Mouse (Mus musculus): ENCODE measurements at regions not wholly inside any gene's neighbourhood (a gene's known extent, or its start where the extent isn't known, plus 50 kb on each side); places are given as distances from the start of the nearest gene placed in this dataset.

- no peak for DNase-seq (ENCODE audit: low spot score)
Measured at GRCm38 (mm10) chr2:148290326-148290725, 104.8 kb upstream of the Sstr4 start.

GRCm38 (mm10) chr2:148292442-148292841 is 102.7 kb upstream of the Sstr4 start:
- no peak for DNase-seq (ENCODE audit: low spot score)

- no peak for DNase-seq (ENCODE audit: low spot score)
Measured at GRCm38 (mm10) chr2:148292895-148293294, 102.2 kb upstream of the Sstr4 start.

DNA sequence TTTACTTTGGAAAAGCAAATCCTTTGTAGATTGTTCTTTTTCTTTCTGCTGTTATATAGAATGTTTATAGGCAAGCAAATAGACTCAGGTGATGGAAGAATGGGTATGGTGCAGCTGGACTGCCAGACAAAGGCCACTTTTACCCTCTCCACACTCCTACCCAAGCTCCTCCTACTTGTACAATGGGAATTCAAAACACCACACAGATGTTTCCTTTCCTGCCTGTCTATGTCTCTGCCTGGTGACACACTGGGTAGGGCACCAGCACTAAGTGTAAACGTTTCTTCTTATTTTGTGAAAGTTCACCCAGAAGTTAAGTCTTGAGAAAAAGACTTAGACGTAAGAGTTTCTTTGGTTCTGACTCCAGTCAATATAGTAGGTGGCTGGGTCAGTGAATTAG is 94.3 kb upstream of the Sstr4 start:
- DNase-seq (ENCODE audit: low spot score), result no peak

GRCm38 (mm10) chr2:148312255-148312654 is 82.9 kb upstream of the Sstr4 start:
- DNase-seq (ENCODE audit: low spot score), result no peak

DNA sequence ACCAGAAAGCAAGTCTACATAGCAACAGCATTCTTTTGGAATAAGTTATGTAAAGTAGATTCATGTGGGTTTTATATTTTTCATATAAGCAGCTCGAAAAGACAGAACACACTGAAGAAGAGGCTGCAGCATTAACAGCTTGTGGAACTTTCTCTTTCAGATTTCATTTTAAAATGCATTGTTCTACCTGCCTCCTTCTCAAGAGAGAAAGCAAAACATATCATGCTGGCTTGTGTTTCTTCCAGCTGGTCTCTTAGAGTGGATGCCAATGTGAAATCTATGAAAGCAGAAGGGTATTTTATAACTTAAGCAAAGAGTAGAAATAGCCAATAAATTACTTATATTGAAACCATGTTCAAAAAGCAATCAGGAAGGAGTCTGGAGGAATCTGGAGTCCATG is 74.2 kb upstream of the Sstr4 start:
- DNase-seq (ENCODE audit: low spot score), result no peak

- DNase-seq (ENCODE audit: low spot score), result no peak
Measured at GRCm38 (mm10) chr2:148325362-148325761, 69.8 kb upstream of the Sstr4 start.

GRCm38 (mm10) chr2:148325854-148326387 is 69.2 kb upstream of the Sstr4 start:
- DNase-seq (ENCODE audit: low spot score), result no peak

GRCm38 (mm10) chr2:148326414-148326813 is 68.7 kb upstream of the Sstr4 start:
- DNase-seq (ENCODE audit: low spot score), result no peak

DNA sequence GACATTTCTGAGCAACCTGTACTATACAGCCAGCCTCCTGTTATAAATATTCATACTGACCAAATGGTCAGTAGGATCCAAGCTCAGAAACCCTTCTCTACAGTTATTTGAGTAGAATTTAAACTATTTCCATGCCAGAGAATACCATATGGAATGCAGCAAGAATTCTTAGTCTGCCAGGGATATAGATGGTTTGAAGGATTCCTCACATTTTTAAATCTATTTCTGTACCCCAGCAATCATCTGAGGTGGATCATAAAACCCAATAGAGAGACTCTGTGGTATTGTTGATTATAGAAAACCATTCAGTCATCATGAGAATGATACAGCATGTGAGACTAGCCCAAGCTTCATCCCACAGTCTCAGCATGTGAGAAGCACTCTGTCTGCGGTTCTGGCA is 67.6 kb upstream of the Sstr4 start:
- DNase-seq (ENCODE audit: low spot score), result no peak

DNA sequence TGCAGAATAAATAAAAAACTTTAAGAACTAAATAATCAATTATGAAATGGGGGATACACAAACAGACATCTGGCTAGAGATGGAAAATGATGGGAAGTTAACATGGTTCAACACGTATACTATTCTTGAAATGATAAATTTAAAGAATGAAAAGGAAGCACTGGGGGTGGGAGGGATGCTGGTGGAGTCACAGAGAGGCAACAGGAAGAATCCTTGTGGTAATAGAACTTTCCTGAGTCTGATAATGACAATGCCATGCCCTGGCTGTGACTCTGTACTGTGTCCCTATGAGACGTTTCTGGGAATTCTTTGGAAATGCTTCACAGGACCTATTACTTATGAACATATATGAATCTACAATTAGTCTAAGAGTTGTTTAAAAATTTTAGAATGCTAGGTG is 64.8 kb upstream of the Sstr4 start:
- DNase-seq (ENCODE audit: low spot score), result no peak

GRCm38 (mm10) chr2:148334555-148334954 is 60.6 kb upstream of the Sstr4 start:
- DNase-seq (ENCODE audit: low spot score), result no peak

- no peak for DNase-seq (ENCODE audit: low spot score)
Measured at GRCm38 (mm10) chr2:148336626-148337025, 58.5 kb upstream of the Sstr4 start.

DNA sequence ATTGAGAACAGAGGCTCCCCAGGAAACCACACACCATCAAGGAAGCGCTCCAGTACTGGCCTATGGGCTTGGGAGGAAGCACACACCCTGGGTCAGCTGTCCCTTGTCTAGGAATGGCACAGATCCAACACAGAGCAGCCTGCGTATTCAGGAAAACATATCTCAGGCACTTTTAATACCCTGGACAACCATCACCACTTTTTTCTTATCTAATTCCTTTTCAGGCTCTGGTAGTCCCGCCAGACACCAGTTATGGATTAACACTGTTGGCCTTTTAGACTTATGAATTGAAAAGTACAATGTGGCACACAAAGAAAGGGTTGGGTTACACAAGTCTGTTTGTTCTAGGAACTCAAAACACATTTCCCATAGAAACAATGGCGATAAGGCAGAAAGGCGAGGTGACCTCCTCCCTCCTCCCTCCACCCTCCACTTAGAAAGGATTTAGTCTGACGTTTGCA is 56.8 kb upstream of the Sstr4 start:
- peak; percentile 11 for DNase-seq (ENCODE audit: low spot score)

DNA sequence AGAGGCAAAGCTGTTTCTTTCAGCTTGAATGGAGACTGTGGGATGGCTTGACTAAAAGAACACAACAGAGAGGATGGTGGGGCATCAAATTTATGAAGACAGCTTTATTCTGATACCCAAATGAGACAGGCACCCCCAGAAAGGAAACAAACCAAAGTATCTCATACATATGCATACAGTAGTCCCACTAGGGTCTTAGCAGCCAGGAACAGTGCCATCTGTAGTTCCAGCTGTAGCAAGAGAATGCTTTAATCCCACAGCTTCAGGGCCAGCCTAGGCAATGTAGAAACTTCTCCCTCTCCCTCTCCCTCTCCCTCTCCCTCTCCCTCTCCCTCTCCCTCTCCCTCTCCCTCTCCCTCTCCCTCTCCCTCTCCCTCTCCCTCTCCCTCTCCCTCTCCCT is 56.2 kb upstream of the Sstr4 start:
- DNase-seq (ENCODE audit: low spot score), result no peak

GRCm38 (mm10) chr2:148344193-148344592 is 51.0 kb upstream of the Sstr4 start:
- no peak for DNase-seq (ENCODE audit: low spot score)
